ENCODE assay signal across 17 mouse cellular contexts in genomic region chr2:164137754-164138153, GRCm38 (mm10). TPM values are rescaled to one million over a fixed set of nuclear protein-coding genes. Genes with fewer than 3 reads are reported as not detected.
DNase-seq lines count a peak whose midpoint lies in the region; ATAC-seq and TF ChIP-seq lines count a peak whose summit lies in the region.
"Had no signal": no experiment of that assay in that cellular context is flagged by ENCODE, and none has a peak within 500 bp of the region (broad histone marks: within the 10 kb centered on the region; RNA-seq: fewer than 3 reads in every experiment).

No protein-coding gene starts in this region.

- TF ChIP-seq CTCF in gastrocnemius, adult 2 months (IDR thresholded peaks at IDR 0.05) = no peak

- H3K9me3 ChIP-seq in embryonic facial prominence, embryonic 14.5 days (ENCODE audit: control insufficient read depth, low read length) = no peaks in the 10 kb centered on the region
- H3K9me3 ChIP-seq in limb, embryonic 14.5 days (ENCODE audit: control insufficient read depth, low read length) = no peaks in the 10 kb centered on the region

- H3K4me1 ChIP-seq in embryonic facial prominence, embryonic 14.5 days (ENCODE audit: control insufficient read depth, insufficient read depth, low read length) = peaks cover 40% of the 10 kb centered on the region
- H3K4me1 ChIP-seq in limb, embryonic 14.5 days (ENCODE audit: control insufficient read depth, insufficient read depth, low read length) = peaks cover 55% of the 10 kb centered on the region

- intact Hi-C loops in gastrocnemius, adult 2 months (cut with DNase I) = loop anchor here (2.0 kb wide), 1 partner anchor 43 kb away; no protein-coding TSS in a partner anchor
- intact Hi-C loops in left cerebral cortex, postnatal 4 days (cut with DNase I) = no loop called here

- no peak for ATAC-seq in embryonic facial prominence, embryonic 14.5 days (ENCODE audit: low read depth)
- peak; percentile 45; the same call in 1 of the 2 replicates for ATAC-seq in limb, embryonic 14.5 days (ENCODE audit: low FRiP score, low read depth)

- H3K4me2 ChIP-seq in embryonic facial prominence, embryonic 14.5 days (ENCODE audit: low read depth, low read length) = no peak overlapping the region
- no peak overlapping the region for H3K4me2 ChIP-seq in limb, embryonic 14.5 days (replicated peaks; ENCODE audit: low read depth, low read length, severe bottlenecking)

- no peak for TF ChIP-seq POLR2A in limb, embryonic 14.5 days (IDR thresholded peaks at IDR 0.05; ENCODE audit: borderline replicate concordance, extremely low read depth, insufficient read depth, insufficient read length)

- WGBS in embryonic facial prominence, embryonic 14.5 days = 38% methylated on average over 6 of the region's 6 CpGs
- 16% methylated on average over 6 of the region's 6 CpGs for WGBS in limb, embryonic 14.5 days

- no peaks in the 10 kb centered on the region for H3K27me3 ChIP-seq in embryonic facial prominence, embryonic 14.5 days (replicated peaks; ENCODE audit: control insufficient read depth, insufficient read depth, low read length)
- H3K27me3 ChIP-seq in limb, embryonic 14.5 days (ENCODE audit: control insufficient read depth, insufficient read depth, low read length) = no peaks in the 10 kb centered on the region

- no peak for DNase-seq in gastrocnemius, adult 2 months
- DNase-seq in gastrocnemius, postnatal 10 days = no peak
- DNase-seq in left cerebral cortex, adult 18-20 months (ENCODE audit: low spot score in 2 of 2) = peak; percentile 19 to 35
- DNase-seq in left cerebral cortex, postnatal 4 days = no peak
- peak; percentile 41 for DNase-seq in embryonic facial prominence, embryonic 14.5 days (ENCODE audit: low spot score)
- no peak for DNase-seq in limb, embryonic 14.5 days (ENCODE audit: low spot score)
- DNase-seq in cerebellum, postnatal 10 days = no peak
- DNase-seq in kidney, postnatal 36 days = no peak
- DNase-seq: B cell, adult 2 months; cerebellum, postnatal 36 days; heart, postnatal 36 days; kidney, adult 8-10 months had no signal

- H3K9ac ChIP-seq in embryonic facial prominence, embryonic 14.5 days (ENCODE audit: low read depth, low read length) = no peak overlapping the region
- H3K9ac ChIP-seq in limb, embryonic 14.5 days (ENCODE audit: low read depth, low read length, severe bottlenecking) = peak overlapping the region; percentile 36; the same call in 1 of the 2 replicates

- H3K4me3 ChIP-seq in gastrocnemius, adult 2 months = no peak overlapping the region
- H3K4me3 ChIP-seq in embryonic facial prominence, embryonic 14.5 days (ENCODE audit: low read depth, low read length) = no peak overlapping the region
- no peak overlapping the region for H3K4me3 ChIP-seq in limb, embryonic 14.5 days (replicated peaks; ENCODE audit: low read length)

- H3K27ac ChIP-seq in gastrocnemius, adult 2 months = peak overlapping the region; percentile 57; the same call in 1 of the 2 replicates
- H3K27ac ChIP-seq in embryonic facial prominence, embryonic 14.5 days (replicated peaks; ENCODE audit: low read depth, low read length) = peak overlapping the region; percentile 65
- peak overlapping the region; percentile 81 for H3K27ac ChIP-seq in limb, embryonic 14.5 days (replicated peaks; ENCODE audit: low read depth, low read length)

- no peaks in the 10 kb centered on the region for H3K36me3 ChIP-seq in embryonic facial prominence, embryonic 14.5 days (ENCODE audit: control insufficient read depth, insufficient read depth, low read length)
- H3K36me3 ChIP-seq in limb, embryonic 14.5 days (ENCODE audit: control insufficient read depth, insufficient read depth, low read length) = peaks cover 2% of the 10 kb centered on the region; the same call in 1 of the 2 replicates

RNA-seq across cellular contexts. Expression of gene Kcns1, which starts 33.2 kb away (rescaled TPM):
- total RNA-seq in gastrocnemius, adult 2 months (2021) = 1 to 10 TPM in 1 of 2 experiments, under 1 TPM in 1; 0.31 to 1.0 TPM
- 1 to 10 TPM; 4.8 to 5.1 TPM for total RNA-seq in gastrocnemius, postnatal 10 days (2021)
- 10 to 100 TPM; 21.8 to 23.2 TPM for total RNA-seq in left cerebral cortex, adult 18-20 months (2021)
- 1 to 10 TPM; 8.1 to 9.0 TPM for total RNA-seq in left cerebral cortex, postnatal 4 days (2021)
- polyA plus RNA-seq in embryonic facial prominence, embryonic 14.5 days (2014; fragmentation: Nextera tagmentation; extraction: Ambion mirVana) = 0.85 and 1.2 TPM in 2 replicates
- polyA plus RNA-seq in limb, embryonic 14.5 days (2012; rRNA removed) = 6.8 and 11.2 TPM in 2 replicates
- polyA plus RNA-seq in limb, embryonic 14.5 days (2014; fragmentation: Nextera tagmentation; extraction: Ambion mirVana) = 2.7 and 3.2 TPM in 2 replicates
- total RNA-seq: heart, postnatal 36 days; MEL had no signal
- polyA plus RNA-seq: liver, embryonic 16.5 days had no signal

RNA-seq across cellular contexts. Expression of gene Wfdc5, which starts 44.8 kb away (rescaled TPM):
- total RNA-seq in gastrocnemius, adult 2 months (2021) = not detected
- under 1 TPM; 0.47 to 0.52 TPM for total RNA-seq in gastrocnemius, postnatal 10 days (2021)
- total RNA-seq in left cerebral cortex, adult 18-20 months (2021) = not detected
- total RNA-seq in left cerebral cortex, postnatal 4 days (2021) = not detected
- polyA plus RNA-seq in embryonic facial prominence, embryonic 14.5 days (2014; fragmentation: Nextera tagmentation; extraction: Ambion mirVana) = 0.48 and 0.96 TPM in 2 replicates
- polyA plus RNA-seq in limb, embryonic 14.5 days (2012; rRNA removed) = 0.08 TPM in 1 of 2 replicates, not detected in the other
- 0.33 and 0.77 TPM in 2 replicates for polyA plus RNA-seq in limb, embryonic 14.5 days (2014; fragmentation: Nextera tagmentation; extraction: Ambion mirVana)
- total RNA-seq: heart, postnatal 36 days; layer of hippocampus, postnatal 14 days; megakaryocyte progenitor cell, adult 5-6 weeks; MEL had no signal
- polyA plus RNA-seq: liver, embryonic 16.5 days had no signal

RNA-seq across cellular contexts. Expression of gene Wfdc12, which starts 52.7 kb away (rescaled TPM):
- not detected for total RNA-seq in gastrocnemius, adult 2 months (2021)
- total RNA-seq in gastrocnemius, postnatal 10 days (2021) = not detected
- not detected for total RNA-seq in left cerebral cortex, adult 18-20 months (2021)
- not detected for total RNA-seq in left cerebral cortex, postnatal 4 days (2021)
- polyA plus RNA-seq in embryonic facial prominence, embryonic 14.5 days (2014; fragmentation: Nextera tagmentation; extraction: Ambion mirVana) = 0.28 TPM in 1 of 2 replicates, not detected in the other
- polyA plus RNA-seq in limb, embryonic 14.5 days (2012; rRNA removed) = 0.30 and 0.32 TPM in 2 replicates
- not detected in 2 replicates for polyA plus RNA-seq in limb, embryonic 14.5 days (2014; fragmentation: Nextera tagmentation; extraction: Ambion mirVana)
- total RNA-seq: gastrocnemius, adult 8-10 months; heart, postnatal 36 days; layer of hippocampus, postnatal 14 days; megakaryocyte progenitor cell, adult 5-6 weeks; MEL had no signal
- polyA plus RNA-seq: liver, embryonic 16.5 days had no signal

Comparison
In these comparisons a context has a peak if more than half of its experiments do, and no peak if none do; other contexts are left out.
1. DNase-seq: peak in left cerebral cortex, adult 18-20 months (2 of 2) and embryonic facial prominence, embryonic 14.5 days (single experiment); none in gastrocnemius, adult 2 months (single experiment), gastrocnemius, postnatal 10 days (single experiment), left cerebral cortex, postnatal 4 days (single experiment), limb, embryonic 14.5 days (single experiment), cerebellum, postnatal 10 days (0 of 2) and kidney, postnatal 36 days (0 of 2).
2. Peak in every context shown above with its lines, with median percentiles within 50 percentile points of each other: H3K27ac ChIP-seq.